Mouse (Mus musculus) hematopoietic multipotent progenitor cell, adult 10-12 weeks (in vitro differentiated cells): ENCODE measurements around the gene Gm3676. TPM values are rescaled to one million over a fixed set of nuclear protein-coding genes. Genes with fewer than 3 reads are reported as not detected.

Source experiments
- polyA plus RNA-seq: library from polyadenylated mRNA; stranded (reverse); fragments of >175 nt; gene quantifications from 2 replicates; pipeline ENCODE4 v1.2.3, GENCODE M21; 2012; ENCODE audit warnings: low replicate concordance

Gene Gm3676
- polyA plus RNA-seq = not detected in 2 replicates

GRCm38 (mm10) chr14:41646387-41646786, at the start of gene Gm3676:
TSS of gene Gm3676 (minus strand) at chr14:41646487.

DNA sequence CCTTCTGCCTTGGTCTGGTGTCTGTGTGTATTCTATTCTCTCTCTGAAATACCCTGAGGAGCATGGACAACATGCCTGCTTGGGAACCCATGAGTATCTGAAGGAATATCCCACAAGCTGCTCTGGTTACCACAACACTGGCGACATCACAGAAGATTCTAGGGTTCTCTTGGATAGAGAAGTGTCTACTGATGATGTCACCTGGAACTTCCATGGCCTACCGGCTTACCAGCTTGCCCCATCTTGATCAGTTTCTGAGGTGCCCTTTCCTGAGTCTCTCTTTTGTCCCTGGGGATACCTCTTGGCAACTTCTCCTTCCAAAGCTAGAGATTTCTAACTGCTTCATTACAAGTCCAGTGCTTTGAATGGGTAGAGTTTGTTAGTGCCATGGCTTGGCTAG, 21.8 kb downstream of the Gm3676 start, which contains the start of gene Gm3072:
Gm3072 (minus strand) TSS at position 101 of the 400 bp plus-strand sequence.

Other genes starting within 250 kb of the Gm3676 start
- not detected in 2 replicates for gene Gm6482, start 238.2 kb downstream of the Gm3676 start, polyA plus RNA-seq
- not detected in 2 replicates for gene Gm7954, start 193.0 kb downstream of the Gm3676 start, polyA plus RNA-seq
- gene Gm3486, start 157.0 kb downstream of the Gm3676 start, polyA plus RNA-seq = not detected in 2 replicates
- gene Gm7970, start 90.9 kb downstream of the Gm3676 start, polyA plus RNA-seq = not detected in 2 replicates
- not detected in 2 replicates for gene 1700049E17Rik2, start 73.3 kb downstream of the Gm3676 start, polyA plus RNA-seq
- not detected in 2 replicates for gene Gm3072, start 21.9 kb downstream of the Gm3676 start, polyA plus RNA-seq
- not detected in 2 replicates for gene Gm8068, start 55.4 kb upstream of the Gm3676 start, polyA plus RNA-seq
- gene Gm7929, start 104.1 kb upstream of the Gm3676 start, polyA plus RNA-seq = not detected in 2 replicates
- gene Gm47189, start 126.0 kb upstream of the Gm3676 start, polyA plus RNA-seq = not detected in 2 replicates